Mouse (Mus musculus) kidney, postnatal 25 days (tissue): ENCODE measurements around the gene Ndufc2.
"Not testable (repeated sequence)": the region's sequence is repeated elsewhere in the genome, so short reads cannot be mapped to it uniquely, and the experiment has no call there.

Experiments used
- DNase-seq, 2 experiments: peaks; one replicate each; pipeline ENCODE4 v3.0.0; 2021; ENCODE audit warnings: mixed read lengths in 2 of 2

The Ndufc2 gene

GRCm38 (mm10) chr7:97427778-97428420 lies 28.1 kb downstream of the Ndufc2 start:
- peak; percentile 16 to 50 for DNase-seq

GRCm38 (mm10) chr7:97429705-97430104 lies 29.9 kb downstream of the Ndufc2 start:
- peak; percentile 68 to 73 for DNase-seq

DNA sequence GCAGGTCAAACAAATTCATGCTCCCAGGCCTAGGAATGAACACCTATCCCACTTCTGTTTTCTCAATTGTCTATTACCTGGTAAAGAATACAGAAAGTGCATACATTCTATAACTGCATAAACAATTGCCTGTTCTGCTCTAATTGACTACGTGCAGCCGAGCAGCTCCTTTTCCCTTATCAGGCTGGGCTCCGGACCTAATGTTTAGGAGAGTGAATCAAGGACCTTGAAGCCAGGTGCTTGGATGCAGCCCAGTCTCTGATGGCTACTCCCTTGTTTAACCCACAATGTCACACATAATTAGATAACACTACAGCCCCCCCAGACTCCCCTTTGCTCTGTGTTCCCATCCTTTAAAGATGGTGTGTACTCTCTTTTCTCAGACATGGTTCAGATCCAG lies 33.7 kb downstream of the Ndufc2 start:
- DNase-seq = not testable (repeated sequence)

DNA sequence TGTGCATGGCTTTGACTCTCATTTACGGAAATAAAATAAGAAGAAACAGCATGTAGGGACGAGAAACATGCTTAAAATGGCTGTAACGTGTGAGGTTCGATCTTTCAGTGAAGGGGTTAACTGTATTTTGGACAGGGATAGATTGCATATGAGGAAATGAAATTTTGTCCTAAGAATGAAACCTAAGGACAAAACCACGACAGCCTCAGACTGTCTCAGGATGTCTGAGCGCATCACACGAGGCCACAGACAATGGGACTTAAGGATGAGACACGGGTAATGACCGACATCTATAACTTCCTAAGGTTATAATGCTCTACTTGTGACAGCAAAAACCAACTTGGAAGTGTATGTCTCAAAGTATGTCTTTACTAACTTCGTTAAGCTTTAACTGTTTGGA lies 34.7 kb downstream of the Ndufc2 start:
- no peak for DNase-seq

- no peak for DNase-seq
These were observed 39.2 kb downstream of the Ndufc2 start for GRCm38 (mm10) chr7:97438986-97439385.

DNA sequence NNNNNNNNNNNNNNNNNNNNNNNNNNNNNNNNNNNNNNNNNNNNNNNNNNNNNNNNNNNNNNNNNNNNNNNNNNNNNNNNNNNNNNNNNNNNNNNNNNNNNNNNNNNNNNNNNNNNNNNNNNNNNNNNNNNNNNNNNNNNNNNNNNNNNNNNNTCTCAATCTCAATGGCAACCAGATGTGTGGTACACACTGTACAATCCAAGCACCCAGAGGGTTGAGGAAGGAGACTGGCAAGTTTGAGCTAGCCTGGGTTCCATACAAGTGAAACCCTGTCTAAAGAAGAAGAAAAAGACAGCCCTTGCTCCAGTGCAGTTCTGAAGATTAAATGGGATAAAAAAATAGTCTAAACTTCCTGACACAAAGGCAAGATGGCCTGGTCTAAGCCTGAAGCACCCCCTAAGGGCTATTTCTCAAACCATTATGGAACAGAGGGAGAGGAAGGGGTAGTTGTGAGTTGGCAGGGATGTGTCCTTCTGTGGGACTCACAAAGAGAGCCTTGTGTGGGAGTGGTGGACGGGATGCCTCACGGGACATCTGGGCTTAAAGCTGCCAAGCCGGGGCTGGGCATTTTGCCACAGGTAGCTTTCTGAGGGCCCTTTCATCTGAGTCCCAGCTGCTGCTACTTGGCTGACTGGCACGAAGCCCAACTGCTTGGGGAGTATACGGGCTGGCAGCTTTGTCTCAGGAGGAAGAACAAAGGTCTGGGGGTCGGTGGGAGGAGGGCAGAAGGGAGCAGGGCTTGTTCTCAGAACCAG lies 46.5 kb downstream of the Ndufc2 start:
- DNase-seq = peak; percentile 93 to 95

DNA sequence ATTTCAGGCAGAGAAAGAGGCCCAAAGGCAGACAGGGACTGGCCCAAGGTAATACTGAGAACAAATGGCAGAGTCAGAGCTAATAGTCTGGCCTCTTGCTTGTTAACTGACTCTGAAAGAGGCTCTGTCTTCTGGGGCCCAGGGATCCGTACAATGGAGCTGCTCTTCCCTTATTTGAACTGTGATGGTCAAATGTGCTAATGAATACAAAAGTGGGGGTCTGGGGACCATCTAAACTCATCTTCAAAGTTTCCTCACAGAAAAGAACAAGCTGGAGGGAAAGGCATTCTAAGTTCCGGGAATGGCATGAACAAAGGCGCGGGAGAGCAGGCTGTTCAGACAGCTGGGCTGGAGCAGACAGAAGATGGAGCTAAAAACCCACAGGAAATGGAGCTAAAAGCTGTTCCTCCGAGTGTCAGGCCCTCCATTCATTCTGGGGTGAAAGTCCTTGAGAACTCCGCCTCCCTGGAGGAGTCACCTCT lies 47.3 kb downstream of the Ndufc2 start:
- peak; percentile 30 to 62 for DNase-seq

DNA sequence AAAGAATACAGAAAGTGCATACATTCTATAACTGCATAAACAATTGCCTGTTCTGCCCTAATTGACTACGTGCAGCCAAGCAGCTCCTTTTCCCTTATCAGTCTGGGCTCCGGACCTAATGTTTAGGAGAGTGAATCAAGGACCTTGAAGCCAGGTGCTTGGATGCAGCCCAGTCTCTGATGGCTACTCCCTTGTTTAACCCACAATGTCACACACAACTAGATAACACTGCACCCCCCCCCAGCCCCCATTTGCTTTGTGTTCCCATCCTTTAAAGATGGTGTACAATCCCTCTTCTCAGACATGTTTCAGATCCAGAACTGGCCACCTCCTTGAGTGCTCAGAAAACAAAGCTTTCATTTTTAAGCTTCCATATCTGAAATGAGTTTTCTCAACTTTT lies 51.2 kb downstream of the Ndufc2 start, which contains the start of gene Kctd14:
Gene Kctd14, plus strand, starts transcription at position 301 of the 400 bp plus-strand sequence.
- DNase-seq = not testable (repeated sequence)

- no peak for DNase-seq
These were observed 52.4 kb downstream of the Ndufc2 start for GRCm38 (mm10) chr7:97452196-97452595.

DNA sequence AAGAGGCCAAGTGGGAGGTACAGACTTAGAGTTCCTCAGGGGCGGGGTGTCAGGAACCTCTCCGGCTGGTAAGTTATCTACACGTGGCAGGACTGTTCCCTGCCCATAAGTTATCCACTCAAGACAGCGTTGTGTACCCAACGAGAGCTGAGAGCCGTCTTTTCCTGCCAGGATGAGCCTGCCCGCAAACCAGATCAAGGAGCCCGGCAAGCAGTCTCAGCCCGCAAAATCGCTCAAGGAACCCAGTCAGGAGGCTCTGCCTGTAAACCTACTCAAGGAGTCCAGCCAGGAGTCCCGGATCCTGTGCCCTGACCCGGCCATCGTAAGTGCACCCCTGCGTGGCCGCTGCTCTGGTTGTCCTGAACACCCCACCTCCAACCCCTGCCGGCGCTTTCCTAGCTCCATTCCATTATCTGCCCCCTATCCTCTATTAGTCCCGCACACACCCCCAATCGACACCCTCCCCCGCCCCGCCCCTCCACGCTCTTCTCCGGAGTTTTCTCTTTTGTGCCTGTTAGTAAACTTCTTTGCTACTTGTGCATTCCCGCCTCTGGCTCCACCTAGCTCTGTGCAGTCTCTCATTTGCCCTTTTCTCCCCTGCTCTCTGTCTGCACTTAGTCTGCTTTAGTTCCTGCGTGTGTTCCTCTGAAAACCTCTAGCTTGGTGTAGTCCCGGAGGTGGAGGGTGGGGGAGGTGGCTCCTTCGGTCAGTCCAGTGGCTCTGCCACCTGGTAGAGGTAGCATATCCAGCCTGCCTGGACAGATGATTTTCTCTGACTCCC lies 53.5 kb downstream of the Ndufc2 start:
- DNase-seq = peak; percentile 21 to 61

DNA sequence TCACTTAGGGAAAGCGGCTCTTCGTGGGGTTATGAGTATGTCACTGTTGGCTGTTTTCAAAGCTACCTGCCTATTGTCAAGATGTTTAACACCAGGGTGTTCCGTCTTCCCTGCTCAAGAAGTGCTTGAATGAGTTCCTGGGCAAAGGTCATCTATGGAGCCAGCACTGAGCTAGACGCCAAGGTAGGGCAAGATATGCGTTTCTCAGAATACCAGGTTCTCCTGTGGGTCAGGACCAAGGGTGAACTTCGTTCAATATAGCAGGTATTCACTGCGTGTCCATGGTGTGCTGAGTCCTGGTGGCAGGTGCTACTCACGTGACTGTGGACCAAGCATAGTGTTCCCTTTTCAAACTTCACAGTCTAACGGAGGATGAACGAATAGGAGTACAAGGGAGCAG lies 55.0 kb downstream of the Ndufc2 start:
- DNase-seq = no peak

DNA sequence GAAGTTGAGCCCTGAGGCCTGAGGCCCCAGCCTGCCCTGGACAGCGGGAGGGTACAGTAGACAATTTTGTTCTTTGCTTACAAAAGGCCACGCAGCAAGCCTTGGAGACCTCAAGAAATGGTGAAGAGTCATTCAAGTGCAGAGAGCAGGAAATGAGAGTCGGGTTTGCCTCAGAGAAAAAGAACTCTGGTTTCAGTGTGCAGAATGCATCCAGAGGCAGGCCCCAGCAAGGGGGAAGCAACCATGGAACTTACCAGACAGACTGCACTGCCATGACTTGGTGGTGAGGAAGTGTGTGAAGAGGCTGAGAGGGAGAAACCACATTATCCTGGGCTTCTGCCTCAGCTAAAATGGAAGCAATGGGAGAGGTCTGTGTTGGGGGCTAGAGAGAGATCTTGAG lies 55.8 kb downstream of the Ndufc2 start:
- DNase-seq = no peak
